Mouse (Mus musculus) frontal cortex, postnatal 14 days (tissue): Measurements from ENCODE around the gene Gm826.
A peak's percentile ranks its signal among the peaks of the same experiment; 100 is the strongest.

Source experiments
- DNase-seq, 2 experiments: peaks; one replicate each; pipeline ENCODE4 v3.0.0; 2022; ENCODE audit warnings: low spot score in 2 of 2

The Gm826 gene

DNA sequence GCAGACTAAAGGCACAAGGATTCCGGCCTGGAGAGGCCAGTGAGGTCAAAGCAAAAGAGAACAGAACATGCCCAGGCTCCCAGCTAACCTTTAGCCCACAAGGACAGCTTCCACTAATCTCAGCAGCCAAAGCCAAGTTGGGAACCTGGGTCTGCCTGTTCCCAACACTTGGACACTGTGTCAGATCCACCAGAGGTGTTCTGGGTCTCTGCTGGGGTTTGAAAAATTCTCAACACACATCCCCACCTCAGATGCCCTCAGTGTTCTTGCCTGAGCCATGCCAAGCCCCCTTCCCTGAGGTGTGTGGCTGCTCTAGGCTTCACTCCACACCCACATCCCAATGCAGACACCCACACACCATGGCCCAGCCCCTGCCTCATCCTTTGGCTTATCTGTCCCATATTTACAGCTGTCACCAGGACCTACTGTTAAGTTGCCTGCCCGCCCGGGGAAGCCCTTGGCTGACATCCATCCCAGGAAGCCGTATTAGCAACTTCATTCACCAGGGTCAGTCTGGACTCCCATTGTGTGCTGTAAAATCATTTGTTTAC lies at the start of gene Gm826:
Gm826 (minus strand) TSS at position 52 of the 551 bp plus-strand sequence.
- DNase-seq = no peak

DNA sequence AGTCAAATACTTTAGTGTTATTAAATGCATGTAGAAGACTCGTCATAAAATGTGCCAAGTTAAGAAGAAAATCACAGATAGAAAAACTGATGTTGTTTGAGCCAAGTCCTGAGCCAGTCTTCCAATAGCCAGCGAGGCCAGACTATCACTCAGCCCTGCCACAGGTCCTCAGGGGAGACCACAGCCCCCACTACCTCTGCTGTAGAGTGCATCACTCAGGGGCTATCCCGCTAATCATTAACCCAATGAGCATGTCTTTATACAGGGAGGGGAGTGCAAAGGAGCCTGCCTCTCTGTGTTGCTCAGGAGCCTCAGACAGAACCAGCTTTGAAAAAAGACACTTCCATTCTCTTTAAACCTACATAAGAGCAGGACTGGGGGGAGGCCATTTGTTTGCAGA lies 49.5 kb upstream of the Gm826 start:
- no peak for DNase-seq

- DNase-seq = peak in 1 of 2 experiments; percentile 57
Measured at GRCm38 (mm10) chr2:160378271-160378670, 44.3 kb upstream of the Gm826 start.

DNA sequence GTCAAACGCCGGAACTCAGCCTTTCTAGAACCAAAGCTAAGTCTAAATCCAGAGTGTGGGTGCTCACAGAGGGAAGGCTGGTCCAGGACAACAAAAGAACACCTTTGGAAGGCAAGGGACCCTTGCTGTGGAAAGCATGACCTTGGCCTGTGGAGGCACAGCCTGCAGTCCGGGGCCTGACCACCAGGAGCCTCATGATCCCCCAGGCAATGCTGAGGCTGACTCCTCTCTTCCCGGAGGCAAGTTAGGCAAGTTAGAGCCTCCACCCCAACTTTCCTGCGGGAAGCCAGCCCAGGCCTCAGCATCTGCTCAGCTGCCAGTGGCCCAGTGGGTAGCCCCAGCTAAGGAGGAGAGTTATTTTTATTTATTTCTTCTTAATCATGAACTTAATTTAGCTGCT lies 42.3 kb upstream of the Gm826 start:
- no peak for DNase-seq

DNA sequence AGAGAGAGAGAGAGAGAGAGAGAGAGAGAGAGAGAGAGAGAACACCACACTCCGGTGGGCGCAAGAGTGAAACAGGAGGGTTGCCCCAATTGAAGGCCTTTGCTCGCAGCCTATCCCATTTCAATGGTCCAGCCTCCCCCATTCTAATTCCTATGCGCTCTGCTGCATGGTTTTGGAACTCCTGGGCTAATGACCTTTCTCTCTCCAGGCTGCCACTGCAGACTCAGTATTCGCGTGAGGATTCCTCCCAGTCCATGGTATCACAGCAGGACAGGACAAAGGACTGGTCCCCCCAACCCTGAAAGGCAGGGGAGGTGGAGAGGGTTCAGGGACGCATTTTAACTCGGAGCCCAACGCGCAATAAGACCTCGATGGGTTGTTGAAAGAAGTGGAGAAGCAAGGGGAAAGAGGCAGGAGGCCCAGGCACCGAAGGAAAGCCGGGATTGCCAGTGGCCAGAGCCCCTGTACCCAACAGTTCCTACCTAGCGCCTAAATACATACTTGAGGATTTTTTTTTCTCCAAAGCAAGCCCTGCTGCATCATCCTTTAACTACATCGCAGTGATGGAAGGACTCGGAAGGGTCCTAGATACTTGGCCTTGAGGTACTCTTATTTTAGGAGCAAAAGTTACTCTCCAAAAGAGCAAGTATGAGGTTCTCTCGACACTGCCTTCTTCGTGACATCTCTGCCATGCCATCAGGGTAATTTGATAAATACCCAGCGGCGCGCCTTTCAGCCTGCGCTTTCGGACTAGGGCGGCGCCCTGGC lies 35.9 kb upstream of the Gm826 start:
- DNase-seq = no peak

GRCm38 (mm10) chr2:160368422-160369357 lies 34.7 kb upstream of the Gm826 start:
- no peak for DNase-seq

DNA sequence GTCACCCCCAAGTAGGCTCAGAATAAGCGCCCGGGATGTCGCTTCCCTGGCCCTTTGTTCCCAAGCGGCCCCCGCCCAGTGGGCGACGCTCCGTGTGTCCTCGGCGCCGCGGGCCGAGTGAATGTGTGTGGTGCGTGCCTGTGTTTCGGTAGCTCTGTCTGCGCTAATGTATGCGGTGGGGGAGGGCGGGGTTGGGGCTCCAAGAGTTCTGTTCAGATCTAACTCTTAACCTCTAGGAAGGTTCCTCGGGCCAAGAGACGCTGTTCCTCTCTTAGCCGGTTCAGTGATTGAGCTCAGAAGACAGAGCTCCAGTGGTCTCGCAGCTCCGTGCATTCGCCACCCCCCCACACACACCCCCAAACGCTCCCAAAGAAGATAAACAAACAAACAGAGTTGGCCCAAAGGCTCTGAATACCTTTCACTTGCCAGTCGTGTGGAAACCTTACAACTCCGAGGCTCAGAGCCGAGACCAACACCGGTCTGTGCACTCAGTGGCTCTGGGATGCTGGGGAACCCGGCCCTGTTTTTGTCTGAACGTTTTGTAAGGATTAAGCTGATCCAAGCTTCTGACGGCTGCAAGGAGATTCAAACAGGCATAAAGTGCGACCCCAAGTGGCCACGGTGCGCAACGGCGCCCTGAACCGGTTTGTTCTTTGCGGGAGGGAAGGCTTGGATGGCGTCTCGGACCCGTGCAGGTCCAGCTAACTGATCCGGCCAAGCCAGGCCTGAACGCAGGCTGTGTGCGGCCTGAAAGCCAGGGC lies 33.7 kb upstream of the Gm826 start:
- DNase-seq = peak; percentile 83 to 95

DNA sequence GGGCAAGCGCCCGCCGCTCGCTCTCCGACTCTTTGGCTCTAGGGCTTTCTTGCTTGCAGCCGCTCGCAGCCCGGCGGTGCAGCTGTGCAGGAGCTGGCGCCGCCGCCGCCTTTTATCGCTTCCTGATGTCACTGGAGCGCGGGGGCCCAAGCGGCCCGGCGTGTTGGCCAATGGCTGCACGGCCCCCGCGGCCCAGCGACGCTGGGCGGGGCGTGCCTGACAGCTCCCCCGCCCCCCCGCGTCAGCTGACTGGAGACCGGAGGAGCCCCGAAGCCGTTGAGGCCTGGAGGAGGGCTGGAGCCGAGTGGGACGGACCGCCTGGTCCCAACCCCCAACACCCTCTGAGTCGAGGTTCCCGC lies 33.0 kb upstream of the Gm826 start, which contains the start of gene Mafb:
Mafb (minus strand) TSS at position 86 of the 359 bp plus-strand sequence.
- DNase-seq = peak; percentile 82 to 85

DNA sequence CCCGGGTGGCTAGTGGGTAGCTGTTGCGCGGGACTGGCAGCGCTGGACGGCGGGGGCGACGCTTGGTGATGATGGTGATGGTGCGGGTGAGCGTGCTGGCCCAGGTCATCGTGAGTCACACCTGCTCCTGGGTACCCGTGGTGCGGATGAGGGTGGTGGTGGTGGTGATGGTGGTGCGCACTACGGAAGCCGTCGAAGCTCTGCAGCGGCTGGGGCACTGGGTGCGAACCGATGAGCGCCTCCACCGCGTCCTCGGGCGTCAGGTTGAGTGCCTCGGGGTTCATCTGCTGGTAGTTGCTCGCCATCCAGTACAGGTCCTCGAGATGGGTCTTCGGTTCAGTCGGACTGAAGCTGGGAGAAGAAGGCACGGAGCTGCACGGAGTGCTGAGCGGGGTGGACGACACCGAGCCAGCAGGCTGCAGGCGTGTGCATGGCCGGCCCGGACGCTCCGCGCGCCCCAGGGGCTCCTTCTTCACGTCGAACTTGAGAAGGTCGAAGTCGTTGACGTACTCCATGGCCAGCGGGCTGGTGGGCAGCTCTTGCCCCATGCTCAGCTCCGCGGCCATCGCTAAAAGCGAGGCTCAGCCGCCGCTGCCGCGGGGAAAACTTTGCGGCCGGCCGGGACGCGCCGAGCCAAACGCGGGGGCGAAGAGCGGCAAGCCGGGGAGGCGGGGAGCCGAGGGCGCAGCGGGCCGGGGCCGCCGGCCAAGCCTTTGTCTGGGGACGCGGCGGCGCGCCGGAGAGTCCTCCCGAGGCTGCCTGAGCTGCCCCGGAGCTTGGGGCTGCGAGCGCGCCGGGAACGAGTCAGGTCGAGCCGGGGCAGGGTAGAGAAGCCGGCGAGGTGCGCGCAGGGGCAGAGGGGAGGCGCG lies 32.4 kb upstream of the Gm826 start:
- no peak for DNase-seq

DNA sequence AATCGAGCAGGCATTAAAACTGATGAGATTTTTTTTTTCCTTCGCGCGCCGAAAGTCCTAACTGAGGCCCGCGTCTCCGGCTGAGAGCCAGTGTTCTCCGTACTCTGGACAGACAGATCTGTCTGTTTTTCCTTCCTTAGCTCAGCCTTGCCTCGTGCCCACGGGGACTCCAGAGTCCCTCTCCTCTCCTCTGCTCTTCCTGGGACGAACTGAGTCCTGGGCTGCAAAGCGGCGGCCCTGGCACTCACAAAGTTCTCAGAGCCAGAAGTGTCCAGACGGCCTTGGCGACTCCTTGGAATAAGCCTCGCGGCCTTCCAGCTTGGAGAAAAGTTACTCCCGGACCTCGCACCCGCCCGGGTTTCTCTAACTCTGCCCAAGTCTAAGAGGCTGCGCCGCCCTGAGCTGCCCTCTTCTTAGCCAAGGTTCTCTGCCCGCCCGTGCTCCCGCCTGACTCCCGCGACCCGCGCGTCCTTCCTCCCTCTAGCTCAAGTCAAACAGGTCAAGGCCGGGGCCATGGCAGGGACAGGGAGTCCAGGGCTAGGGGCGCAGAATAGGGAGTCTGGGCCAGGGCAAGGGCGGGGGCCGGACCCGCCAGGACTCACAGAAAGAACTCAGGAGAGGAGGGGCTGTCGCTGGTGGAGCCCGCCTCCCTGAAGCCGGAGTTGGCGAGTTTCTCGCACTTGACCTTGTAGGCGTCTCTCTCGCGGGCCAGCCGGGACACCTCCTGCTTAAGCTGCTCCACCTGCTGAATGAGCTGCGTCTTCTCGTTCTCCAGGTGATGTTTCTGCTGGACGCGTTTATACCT lies 31.3 kb upstream of the Gm826 start:
- DNase-seq = no peak

GRCm38 (mm10) chr2:160364666-160365065 lies 30.7 kb upstream of the Gm826 start:
- DNase-seq = no peak

GRCm38 (mm10) chr2:160364128-160364650 lies 30.2 kb upstream of the Gm826 start:
- DNase-seq = no peak

DNA sequence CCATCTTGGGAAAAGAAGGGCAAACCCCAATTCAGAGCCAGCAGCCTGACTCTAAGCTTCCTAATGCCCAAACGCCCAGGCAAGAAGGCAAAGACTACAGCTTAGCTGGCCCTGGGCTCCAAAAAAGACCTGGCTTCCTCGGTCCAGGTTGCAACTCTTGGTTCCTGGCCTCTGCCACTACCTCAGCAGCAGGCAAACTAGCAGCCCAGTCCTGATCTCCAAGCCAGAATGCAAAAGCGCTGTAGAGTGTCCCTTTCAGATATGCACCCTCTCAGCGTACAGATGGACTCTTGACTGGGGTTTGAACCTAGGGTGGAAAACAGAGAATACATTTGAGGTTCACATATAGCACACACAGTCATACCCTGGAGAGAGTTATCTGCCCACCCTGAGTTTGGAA lies 29.2 kb upstream of the Gm826 start:
- no peak for DNase-seq

DNA sequence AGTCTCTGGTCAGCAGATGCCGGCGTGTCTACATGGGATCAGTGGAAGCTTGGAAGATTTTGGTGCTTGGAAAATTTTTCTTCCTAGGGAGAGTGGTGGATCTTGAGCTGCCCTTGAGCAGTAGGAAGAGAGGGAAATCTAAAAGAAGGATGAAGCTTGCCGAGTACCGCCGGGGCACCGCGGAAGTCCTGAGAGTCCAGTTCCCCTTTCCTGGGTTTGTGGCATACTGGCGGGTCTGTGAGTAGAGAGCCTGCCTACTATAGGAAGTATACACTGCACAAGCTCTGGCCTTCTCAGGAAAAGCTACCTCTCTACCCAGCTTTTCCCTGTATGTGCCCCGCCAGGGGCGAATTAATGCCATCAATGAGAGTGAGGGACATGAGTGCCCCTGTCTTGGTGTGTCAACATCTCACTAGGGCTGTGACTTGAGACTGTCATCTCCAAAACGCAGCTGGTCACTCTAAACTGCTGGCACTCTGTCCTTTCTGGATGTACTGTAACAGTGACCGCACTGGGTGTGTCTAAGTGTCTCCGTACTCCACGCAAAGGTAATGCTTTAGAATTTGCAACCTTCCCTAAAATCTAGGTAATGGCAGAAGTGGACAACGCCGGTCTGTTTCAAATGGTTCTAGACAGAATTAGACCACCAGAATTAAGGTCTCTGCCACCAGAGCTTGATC lies 27.6 kb upstream of the Gm826 start:
- no peak for DNase-seq

DNA sequence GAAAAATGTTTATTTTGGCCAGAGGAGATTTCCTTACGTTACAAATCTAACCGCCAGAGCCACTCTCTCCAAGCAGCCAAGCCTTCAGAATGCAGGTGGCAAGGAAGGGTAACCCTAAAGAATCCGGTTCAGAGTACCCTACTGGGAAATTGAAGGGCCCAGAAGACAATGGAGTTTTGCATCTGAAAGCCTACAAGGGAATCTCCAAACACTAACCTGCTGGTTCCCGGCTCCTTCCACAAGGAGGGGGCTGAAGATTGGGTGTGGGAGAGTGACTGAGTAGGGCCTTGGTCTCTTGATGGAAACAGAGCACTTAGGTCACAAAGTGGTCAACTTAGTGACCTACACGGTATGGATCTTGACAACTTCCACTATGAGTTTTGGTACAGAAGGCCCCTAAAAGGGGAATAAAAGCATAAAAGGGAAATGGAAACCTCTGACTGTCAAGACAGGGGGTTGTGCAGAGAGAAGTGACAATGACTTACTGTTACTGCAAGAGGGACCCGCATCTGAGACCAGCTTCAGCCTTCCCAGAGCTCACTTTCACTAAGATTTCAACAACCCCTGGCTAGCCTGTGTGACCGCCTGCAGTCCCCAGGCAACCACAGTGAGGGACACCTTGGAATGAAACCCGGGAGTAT lies 26.4 kb upstream of the Gm826 start:
- no peak for DNase-seq

DNA sequence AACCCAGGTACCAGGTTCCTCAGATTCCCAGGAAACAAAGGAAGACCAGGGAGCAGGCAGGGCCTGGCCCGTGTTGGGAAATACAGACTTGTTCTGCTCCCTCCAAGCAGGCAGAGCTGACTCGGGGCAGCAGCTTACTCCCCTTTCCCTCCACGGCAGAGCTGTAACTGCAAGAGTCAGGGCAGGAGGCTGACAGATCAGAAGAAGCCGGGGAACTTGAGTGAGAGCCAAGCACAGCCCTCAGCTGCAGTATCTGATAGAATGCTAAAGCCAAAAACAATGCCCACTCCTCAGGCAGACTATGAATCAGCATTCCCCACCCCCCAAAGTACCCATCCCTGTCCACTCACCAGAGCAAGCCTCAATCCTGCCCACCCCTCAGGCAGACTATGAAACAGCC lies 24.9 kb upstream of the Gm826 start:
- no peak for DNase-seq

DNA sequence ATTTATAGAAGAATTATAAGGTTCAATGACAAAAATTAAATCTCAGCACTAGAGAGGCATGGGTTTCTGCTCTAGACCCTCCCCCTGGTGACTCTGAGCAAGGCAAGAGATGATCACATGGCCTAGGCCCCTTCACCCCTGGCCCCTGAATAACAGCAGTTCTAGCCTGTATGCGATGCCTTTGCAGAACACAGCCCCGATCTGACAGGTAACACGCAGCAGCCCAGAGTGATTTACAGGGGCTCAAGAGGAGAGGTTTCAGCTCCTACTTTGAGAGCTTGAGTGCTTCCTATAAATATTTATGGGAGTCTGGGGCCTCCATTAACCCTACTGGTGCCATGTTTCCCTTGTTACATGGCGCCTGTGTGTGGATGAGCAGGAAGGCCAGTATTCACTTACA lies 23.5 kb upstream of the Gm826 start:
- no peak for DNase-seq

DNA sequence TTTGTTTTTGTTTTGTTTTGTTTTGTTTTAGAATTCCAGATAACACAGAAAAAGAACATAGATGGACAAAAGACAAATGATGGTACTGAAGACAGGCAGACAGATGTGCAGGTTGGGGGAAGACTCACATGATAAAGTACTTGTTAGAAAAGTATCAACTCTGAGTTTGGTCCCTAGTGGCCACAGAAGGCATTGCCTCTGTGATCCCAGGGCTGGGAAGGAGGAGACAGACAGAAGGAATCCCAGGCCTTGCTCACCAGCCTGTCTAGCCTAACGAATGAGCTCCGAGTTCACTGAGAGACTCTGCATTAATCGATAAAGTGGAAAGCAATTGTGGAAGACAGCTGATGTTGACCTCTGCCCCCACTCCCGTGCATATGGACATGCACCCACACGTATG lies 22.2 kb upstream of the Gm826 start:
- no peak for DNase-seq

DNA sequence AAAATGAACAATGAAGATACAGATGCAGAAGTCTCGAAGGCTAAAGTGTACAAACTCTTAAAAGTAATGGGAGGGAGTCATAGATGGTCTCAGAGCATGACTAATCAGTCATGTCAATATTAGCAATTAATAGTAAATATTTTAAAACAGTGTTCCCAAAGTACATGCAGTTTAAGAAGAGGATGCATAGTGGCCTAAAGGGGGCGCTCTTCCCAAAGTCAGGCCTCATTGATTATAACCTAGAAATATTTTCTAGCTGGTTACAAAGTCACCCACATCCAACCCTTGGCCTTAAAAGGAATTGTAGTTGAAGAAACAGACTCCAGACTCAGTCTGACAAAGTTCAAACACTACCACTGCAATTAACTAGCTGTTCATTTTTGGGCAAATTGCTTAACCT lies 20.4 kb upstream of the Gm826 start:
- no peak for DNase-seq
